Mouse (Mus musculus) Patski (cell line): ENCODE data around the gene Thoc7. TPM values are rescaled to one million over a fixed set of nuclear protein-coding genes. Genes with fewer than 3 reads are reported as not detected.

Experiments used
- ATAC-seq: fragments of 100-300 bp; one replicate; pipeline ENCODE4 v1.8.0; 2021
- CTCF ChIA-PET: fragments of 350-600 bp; sonication (Branson Sonifier 250); formaldehyde crosslinking; loops from one replicate; lab custom pipeline; 2022; ENCODE audit warnings: inconsistent platforms; lab: Charles Lee
- POLR2A ChIA-PET: fragments of 350-600 bp; sonication (Branson Sonifier 250); formaldehyde crosslinking; loops from one replicate; lab custom pipeline; 2022; ENCODE audit warnings: antibody characterized with exemption, inconsistent platforms; lab: Charles Lee
- DNase-seq: peaks from one replicate; pipeline ENCODE4 v3.0.0-alpha.2; 2011; ENCODE audit warnings: low read depth, low spot score
- H3K27me3 ChIP-seq: fragments of 371-371 bp; one replicate; pipeline ENCODE4 v1.5.1; 2021
- CTCF ChIP-seq: fragments of 100-300 bp; IDR thresholded peaks from one replicate; pipeline ENCODE4 v1.5.1; 2021
- in situ Hi-C: fragments of 300-500 bp; cut with MboI; formaldehyde crosslinking; loops from 3 replicates; pipeline ENCODE4 v1.11.1; 2018; ENCODE audit warnings: low pct_unique_long_range_greater_than_20kb, mixed read lengths
- polyA plus RNA-seq: library from polyadenylated mRNA; unstranded; gene quantifications from one replicate; pipeline ENCODE4 v1.2.3, GENCODE M21; 2021

Thoc7 gene
- polyA plus RNA-seq, 1 experiment from 2014 or later = 158 TPM

GRCm38 (mm10) chr14:13901611-13902067 is 60.0 kb downstream of the Thoc7 start:
- TF ChIP-seq CTCF = peak; percentile 68
- no peaks in the 10 kb centered on the region for H3K27me3 ChIP-seq
- in situ Hi-C loops = loop anchor here (5.0 kb wide), 1 partner anchor 439 kb away; no protein-coding TSS in a partner anchor
- DNase-seq = peak; percentile 2
- peak; percentile 85 for ATAC-seq
- ChIA-PET POLR2A (no interaction called here), CTCF (interaction anchor here (1.3 to 2.5 kb wide), 6 partner anchors 11 to 553 kb away, joined by 4 to 9 read pairs (median 6); no protein-coding TSS in a partner anchor)

Other genes with a start within 250 kb of the Thoc7 start
- gene Gm281, start 47.4 kb downstream of the Thoc7 start, polyA plus RNA-seq = not detected
- 11.3 TPM for gene Atxn7, start 412 bp downstream of the Thoc7 start, polyA plus RNA-seq
- gene Psmd6, start 159.1 kb upstream of the Thoc7 start, polyA plus RNA-seq = 159 TPM
- gene Olfr720, start 225.0 kb upstream of the Thoc7 start, polyA plus RNA-seq = not detected